Mouse (Mus musculus): ENCODE measurements around the gene Olfr544. TPM values are rescaled to one million over a fixed set of nuclear protein-coding genes. Genes with fewer than 3 reads are reported as not detected.

Olfr544 gene
- polyA plus RNA-seq, 1 experiment from 2014 or later, result not detected

Other genes with a start within 250 kb of the Olfr544 start
- gene Rhog, start 232.3 kb downstream of the Olfr544 start, polyA plus RNA-seq (2016; fragmentation: Nextera tagmentation; extraction: Ambion mirVana), result 47.8 and 50.4 TPM in 2 replicates
- gene Stim1, start 220.5 kb downstream of the Olfr544 start, polyA plus RNA-seq (2016; fragmentation: Nextera tagmentation; extraction: Ambion mirVana), result 17.7 and 25.3 TPM in 2 replicates
- gene Rrm1, start 46.6 kb downstream of the Olfr544 start, polyA plus RNA-seq (2016; fragmentation: Nextera tagmentation; extraction: Ambion mirVana), result 190 and 192 TPM in 2 replicates
- 0.24 and 0.33 TPM in 2 replicates for gene Olfr543, start 6.6 kb downstream of the Olfr544 start, polyA plus RNA-seq (2016; fragmentation: Nextera tagmentation; extraction: Ambion mirVana)
- gene Olfr545, start 11.3 kb upstream of the Olfr544 start, polyA plus RNA-seq (2016; fragmentation: Nextera tagmentation; extraction: Ambion mirVana), result 0.09 TPM in 1 of 2 replicates, not detected in the other
- gene Olfr547, start 46.4 kb upstream of the Olfr544 start, polyA plus RNA-seq (2016; fragmentation: Nextera tagmentation; extraction: Ambion mirVana), result not detected in 2 replicates
- gene Olfr548-ps1, start 52.6 kb upstream of the Olfr544 start, polyA plus RNA-seq (2016; fragmentation: Nextera tagmentation; extraction: Ambion mirVana), result not detected in 2 replicates
- not detected in 2 replicates for gene Olfr549, start 61.6 kb upstream of the Olfr544 start, polyA plus RNA-seq (2016; fragmentation: Nextera tagmentation; extraction: Ambion mirVana)
- 0.44 and 0.59 TPM in 2 replicates for gene Trim21, start 77.2 kb upstream of the Olfr544 start, polyA plus RNA-seq (2016; fragmentation: Nextera tagmentation; extraction: Ambion mirVana)
- not detected in 2 replicates for gene Olfr550, start 83.1 kb upstream of the Olfr544 start, polyA plus RNA-seq (2016; fragmentation: Nextera tagmentation; extraction: Ambion mirVana)
- not detected in 2 replicates for gene Olfr551, start 103.6 kb upstream of the Olfr544 start, polyA plus RNA-seq (2016; fragmentation: Nextera tagmentation; extraction: Ambion mirVana)
- not detected in 2 replicates for gene Olfr552, start 109.5 kb upstream of the Olfr544 start, polyA plus RNA-seq (2016; fragmentation: Nextera tagmentation; extraction: Ambion mirVana)
- gene Olfr553, start 129.9 kb upstream of the Olfr544 start, polyA plus RNA-seq (2016; fragmentation: Nextera tagmentation; extraction: Ambion mirVana), result not detected in 2 replicates
- gene Olfr554, start 150.1 kb upstream of the Olfr544 start, polyA plus RNA-seq (2016; fragmentation: Nextera tagmentation; extraction: Ambion mirVana), result not detected in 2 replicates
- gene Olfr555, start 170.5 kb upstream of the Olfr544 start, polyA plus RNA-seq (2016; fragmentation: Nextera tagmentation; extraction: Ambion mirVana), result not detected in 2 replicates
- not detected in 2 replicates for gene Olfr556, start 176.6 kb upstream of the Olfr544 start, polyA plus RNA-seq (2016; fragmentation: Nextera tagmentation; extraction: Ambion mirVana)
- gene Trim68, start 199.0 kb upstream of the Olfr544 start, polyA plus RNA-seq (2016; fragmentation: Nextera tagmentation; extraction: Ambion mirVana), result 14.9 and 15.0 TPM in 2 replicates
- not detected in 2 replicates for gene Olfr557, start 207.6 kb upstream of the Olfr544 start, polyA plus RNA-seq (2016; fragmentation: Nextera tagmentation; extraction: Ambion mirVana)
- not detected in 2 replicates for gene Olfr558, start 213.9 kb upstream of the Olfr544 start, polyA plus RNA-seq (2016; fragmentation: Nextera tagmentation; extraction: Ambion mirVana)
- gene Olfr33, start 230.8 kb upstream of the Olfr544 start, polyA plus RNA-seq (2016; fragmentation: Nextera tagmentation; extraction: Ambion mirVana), result not detected in 2 replicates
- gene Olfr559, start 239.2 kb upstream of the Olfr544 start, polyA plus RNA-seq (2016; fragmentation: Nextera tagmentation; extraction: Ambion mirVana), result not detected in 2 replicates